Mouse (Mus musculus) left cerebral cortex, adult 9 months (tissue): ENCODE data around the gene Dmrt2.

Experiments
- DNase-seq, 2 experiments: peaks; one replicate each; pipeline ENCODE4 v3.0.0; 2022; ENCODE audit warnings: low spot score in 2 of 2

Dmrt2 gene

DNA sequence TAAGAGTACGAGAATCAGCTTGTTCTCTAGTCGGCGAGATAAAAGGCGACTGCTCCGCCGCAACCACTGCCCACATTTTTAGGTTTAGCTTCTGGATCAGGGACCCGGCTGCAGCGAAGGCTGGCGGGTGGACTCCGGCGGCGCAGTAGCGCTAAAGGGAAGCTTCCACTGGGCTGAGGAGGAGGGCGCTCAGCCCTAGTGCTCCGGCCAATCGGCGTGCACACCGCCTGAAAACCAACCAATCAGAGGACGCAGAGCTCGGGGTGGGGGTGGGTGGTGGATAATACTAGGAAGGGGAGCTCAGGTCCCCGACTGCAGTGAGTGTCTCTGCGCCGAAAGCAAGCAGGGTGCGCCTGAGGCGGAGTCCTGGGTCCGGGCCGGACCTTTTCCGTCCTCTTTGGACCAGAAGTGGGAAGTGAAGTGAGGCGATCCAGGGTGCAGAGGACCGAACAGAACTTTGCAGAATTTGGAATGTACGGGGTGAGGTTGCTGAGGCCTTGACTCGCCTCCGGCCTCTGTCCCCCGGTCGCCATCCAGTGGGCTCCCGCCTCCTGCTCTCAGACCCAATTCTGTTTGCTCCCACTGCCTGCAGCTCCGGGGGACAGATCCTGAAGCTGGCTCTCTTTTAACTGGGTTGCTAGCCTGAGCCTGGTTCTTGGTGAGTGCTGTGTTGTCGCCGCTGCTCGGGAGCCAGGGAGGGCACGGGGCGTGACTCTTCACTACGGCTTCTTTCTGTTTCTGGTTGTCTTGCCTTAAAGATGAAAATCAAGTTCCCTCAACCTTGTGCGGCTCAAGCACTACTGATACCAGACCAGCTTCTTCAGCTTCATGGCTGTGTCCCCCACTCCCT is at the start of gene Dmrt2:
Dmrt2 (plus strand) TSS at position 311 of the 850 bp plus-strand sequence.
- peak in 1 of 2 experiments; percentile 24 for DNase-seq

DNA sequence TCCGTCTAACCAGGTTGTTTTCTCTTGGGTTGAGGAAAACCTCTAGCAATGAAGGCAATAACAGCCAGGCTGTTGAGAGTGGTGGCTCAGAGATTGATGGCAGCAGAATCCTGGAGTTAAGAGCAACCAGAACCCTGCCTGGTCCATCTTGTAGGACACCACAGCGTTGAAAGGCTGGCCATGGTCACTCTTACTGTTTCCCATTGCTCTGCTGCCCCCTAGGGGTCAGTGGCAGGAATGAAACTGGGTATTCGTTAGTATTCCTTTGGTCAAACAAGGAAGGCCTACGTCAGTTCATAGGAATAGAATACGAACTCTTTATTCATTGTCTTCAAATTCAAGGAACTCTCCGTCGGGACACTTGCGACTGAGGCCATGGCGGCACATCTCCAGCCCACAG is 43.7 kb upstream of the Dmrt2 start:
- peak in 1 of 2 experiments; percentile 57 for DNase-seq

- DNase-seq, result no peak
Measured at GRCm38 (mm10) chr19:25635119-25635518, 37.1 kb upstream of the Dmrt2 start.

DNA sequence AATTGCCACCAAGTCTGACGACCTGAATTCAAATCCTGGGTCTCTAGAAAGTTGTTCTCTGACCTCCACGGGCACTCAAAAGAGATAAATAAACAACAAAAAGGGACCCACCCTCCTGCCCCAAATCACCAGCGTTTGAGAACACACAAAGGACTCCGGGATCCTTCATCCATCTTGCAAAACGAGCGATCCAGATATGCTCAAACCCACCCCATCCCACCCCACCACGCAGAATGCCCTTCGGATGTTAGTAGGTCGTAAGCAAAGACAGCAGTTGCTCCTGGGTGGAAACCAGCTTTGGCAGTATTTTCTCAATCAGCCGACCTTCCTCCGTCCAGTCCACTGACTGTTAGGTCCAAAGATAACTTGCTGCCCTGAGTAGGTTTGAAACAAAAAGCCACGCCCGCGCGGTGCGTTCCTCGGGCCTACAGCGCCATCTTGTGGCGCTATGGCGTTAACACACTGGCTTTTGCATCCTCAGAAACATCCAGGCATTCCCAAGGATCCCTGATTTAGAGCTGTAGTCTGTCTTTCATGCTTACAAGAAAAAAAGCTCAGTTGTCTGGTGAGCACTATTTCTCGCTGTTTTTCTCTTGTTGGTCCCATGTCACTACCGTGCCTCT is 36.5 kb upstream of the Dmrt2 start:
- DNase-seq, result peak in 1 of 2 experiments; percentile 67

- no peak for DNase-seq
Measured at GRCm38 (mm10) chr19:25638766-25639361, 33.3 kb upstream of the Dmrt2 start.

- DNase-seq, result no peak
Measured at GRCm38 (mm10) chr19:25641786-25642185, 30.4 kb upstream of the Dmrt2 start.

- no peak for DNase-seq
Measured at GRCm38 (mm10) chr19:25647136-25647535, 25.1 kb upstream of the Dmrt2 start.

- DNase-seq, result no peak
Measured at GRCm38 (mm10) chr19:25648701-25649100, 23.5 kb upstream of the Dmrt2 start.

- DNase-seq, result no peak
Measured at GRCm38 (mm10) chr19:25650474-25650873, 21.7 kb upstream of the Dmrt2 start.

GRCm38 (mm10) chr19:25652560-25652959 is 19.7 kb upstream of the Dmrt2 start:
- DNase-seq, result no peak

DNA sequence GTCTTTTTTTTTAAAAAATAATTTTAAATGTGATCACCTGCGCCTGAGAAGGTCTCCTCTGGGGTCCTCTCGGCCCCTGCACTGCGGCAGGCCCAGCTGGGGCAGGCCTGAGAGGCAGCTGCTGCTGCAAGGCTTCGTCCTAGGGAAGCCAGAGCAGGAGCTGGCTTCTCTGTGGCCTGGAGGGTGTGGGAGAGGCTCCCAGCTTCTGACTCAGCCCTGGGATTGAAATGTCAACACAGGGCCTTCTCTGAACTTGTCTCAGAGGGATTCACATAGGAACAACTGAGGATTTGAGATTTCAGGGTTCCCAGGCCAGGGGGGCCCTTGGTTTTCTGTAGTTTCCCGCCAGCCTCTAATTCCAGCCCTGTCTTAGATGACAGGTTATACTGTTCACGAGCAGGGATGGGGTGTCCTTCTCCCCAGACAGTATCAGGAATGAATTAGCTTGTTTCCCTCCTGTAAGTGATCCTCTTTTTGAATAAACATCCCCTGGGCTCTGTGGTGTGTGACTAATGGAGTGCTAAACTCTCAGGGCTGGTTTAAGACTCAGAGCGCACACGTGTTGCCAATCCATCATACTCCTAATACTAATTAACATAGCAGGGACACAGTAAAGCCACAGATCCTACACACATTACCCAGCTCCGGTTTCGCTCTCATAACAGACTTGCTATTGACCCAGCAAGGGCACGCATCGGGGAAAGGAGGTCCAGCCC is 18.0 kb upstream of the Dmrt2 start:
- no peak for DNase-seq

- no peak for DNase-seq
Measured at GRCm38 (mm10) chr19:25665486-25666339, 6.5 kb upstream of the Dmrt2 start.

- DNase-seq, result no peak
Measured at GRCm38 (mm10) chr19:25667836-25668235, 4.4 kb upstream of the Dmrt2 start.

- DNase-seq, result no peak
Measured at GRCm38 (mm10) chr19:25669593-25670248, 2.5 kb upstream of the Dmrt2 start.

- no peak for DNase-seq
Measured at GRCm38 (mm10) chr19:25670571-25671285, 1.5 kb upstream of the Dmrt2 start.

- DNase-seq, result no peak
Measured at GRCm38 (mm10) chr19:25671681-25672080, 530 bp upstream of the Dmrt2 start.

DNA sequence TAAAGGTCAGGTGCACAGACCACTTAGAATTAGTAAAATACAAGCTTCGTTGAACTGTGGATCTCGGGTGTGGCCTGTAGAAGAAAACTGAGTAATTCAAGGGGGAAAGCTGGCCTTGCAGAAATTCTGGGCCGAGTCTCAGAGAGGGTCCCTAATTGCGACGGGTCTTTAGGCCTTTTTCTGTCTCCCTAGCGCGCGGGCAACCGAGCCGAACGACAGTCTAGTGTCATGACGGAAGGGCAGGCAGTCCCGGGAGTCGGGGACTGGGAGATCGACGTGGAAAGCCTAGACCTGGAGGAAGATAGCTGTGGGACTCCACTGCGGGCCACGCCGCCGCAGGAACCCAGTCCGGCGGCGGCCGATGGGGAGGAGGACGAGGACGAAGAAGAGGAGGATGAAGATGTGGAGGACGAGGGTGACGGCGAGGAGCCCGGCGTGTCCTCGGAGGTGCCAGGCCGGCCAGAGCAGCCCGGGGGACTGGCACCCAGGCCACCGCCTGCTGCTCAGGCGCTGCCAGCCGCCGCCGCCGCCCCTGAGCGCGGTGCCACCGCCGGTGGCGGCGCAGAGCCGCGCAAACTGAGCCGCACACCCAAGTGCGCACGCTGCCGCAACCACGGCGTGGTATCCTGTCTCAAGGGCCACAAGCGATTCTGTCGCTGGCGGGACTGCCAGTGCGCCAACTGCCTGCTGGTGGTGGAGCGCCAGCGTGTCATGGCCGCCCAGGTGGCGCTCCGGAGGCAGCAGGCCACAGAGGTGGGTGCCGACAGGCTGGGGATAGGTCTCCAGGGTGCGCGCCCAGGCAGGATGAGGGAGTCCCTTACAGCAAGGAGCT is 1.2 kb downstream of the Dmrt2 start:
- peak in 1 of 2 experiments; percentile 11 for DNase-seq

DNA sequence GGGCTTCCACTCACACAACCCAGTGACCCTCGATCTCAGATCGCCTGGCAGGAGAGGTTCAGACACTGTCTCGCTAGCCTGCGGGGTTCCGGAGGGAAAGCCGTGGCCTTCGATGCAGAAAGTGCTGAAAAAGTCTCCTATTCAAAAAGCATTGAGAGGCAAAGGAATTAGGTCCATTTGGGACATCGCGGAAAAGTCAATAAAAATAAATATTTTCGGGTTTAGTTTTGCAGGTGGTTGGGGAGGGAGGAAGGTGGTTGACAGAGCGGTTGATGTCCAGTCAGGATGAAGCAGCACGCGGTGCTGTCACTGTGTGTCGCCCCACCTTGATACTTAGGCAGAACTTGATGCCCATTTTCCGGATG is 1.8 kb downstream of the Dmrt2 start:
- DNase-seq, result no peak

DNA sequence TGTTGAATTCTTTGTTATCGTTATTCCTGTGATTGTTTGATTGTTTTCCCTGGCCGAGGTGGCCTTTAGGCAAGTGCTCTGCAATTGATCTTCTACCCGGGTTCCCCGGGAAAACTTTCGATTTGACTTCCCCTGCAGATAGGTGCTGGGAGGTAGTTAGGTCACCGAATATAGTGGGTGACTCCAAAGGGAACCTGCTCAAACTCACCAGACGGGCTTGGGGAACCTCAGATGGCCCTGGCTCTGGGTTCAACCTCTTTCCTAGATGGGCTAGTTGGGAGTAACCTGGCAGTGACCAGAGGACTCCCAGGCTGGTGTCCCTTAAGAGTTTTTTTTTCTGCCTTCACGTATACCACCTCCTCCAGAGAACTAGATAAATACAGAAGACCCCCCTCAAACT is 2.5 kb downstream of the Dmrt2 start:
- no peak for DNase-seq
